Mouse (Mus musculus): ENCODE results near the gene Npepps. TPM values are rescaled to one million over a fixed set of nuclear protein-coding genes. Genes with fewer than 3 reads are reported as not detected.
"Not testable (repeated sequence)": the region's sequence is repeated elsewhere in the genome, so short reads cannot be mapped to it uniquely, and the experiment has no call there.

Npepps gene
- polyA plus RNA-seq, 1 experiment = 22.3 TPM

- Histone ChIP-seq H3K4me3 (replicated peaks; ENCODE audit: extremely low read depth, low read depth, low read length) (peak overlapping the region; percentile 64), H3K4me1 (ENCODE audit: control insufficient read depth, insufficient read depth, low read length) (peaks cover 5% of the 10 kb centered on the region)
- peak; percentile 49 for DNase-seq
- peak; percentile 48; the same call in 1 of the 2 replicates for TF ChIP-seq POLR2A (IDR thresholded peaks at IDR 0.05; ENCODE audit: borderline replicate concordance, extremely low read depth, low read depth, low read length)
- no peak for TF ChIP-seq CTCF (IDR thresholded peaks at IDR 0.05; ENCODE audit: insufficient read depth, low read length)
- WGBS = under 1% methylated on average over 63 of the region's 64 CpGs
Observed at GRCm38 (mm10) chr11:97279405-97280215, 828 bp downstream of the Npepps start.

DNA sequence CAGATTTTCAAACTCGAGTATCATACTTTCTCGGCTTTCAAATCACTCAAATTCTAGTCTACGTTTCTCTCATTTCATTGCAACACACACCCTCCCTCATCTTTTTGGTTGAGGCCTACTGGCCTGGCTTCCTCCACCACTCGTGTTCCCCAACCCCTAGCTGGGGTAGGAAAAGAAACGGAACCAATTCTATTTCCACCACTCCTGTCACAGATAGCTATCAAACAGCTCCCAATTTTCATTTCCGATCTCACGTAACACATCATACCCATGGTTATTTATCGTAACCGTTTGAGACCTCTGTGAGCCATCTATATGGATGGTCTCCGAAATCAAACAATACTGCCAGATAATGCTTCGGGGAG is 1.4 kb downstream of the Npepps start:
- H3K4me3 ChIP-seq (replicated peaks; ENCODE audit: extremely low read depth, low read depth, low read length) = peak overlapping the region; percentile 40
- peaks cover 5% of the 10 kb centered on the region for H3K4me1 ChIP-seq (ENCODE audit: control insufficient read depth, insufficient read depth, low read length)
- 9% methylated on average over 11 of the region's 11 CpGs for WGBS
- no peak for DNase-seq
- TF ChIP-seq POLR2A (IDR thresholded peaks at IDR 0.05; ENCODE audit: borderline replicate concordance, extremely low read depth, low read depth, low read length) (no peak), CTCF (IDR thresholded peaks at IDR 0.05; ENCODE audit: insufficient read depth, low read length) (no peak)

DNA sequence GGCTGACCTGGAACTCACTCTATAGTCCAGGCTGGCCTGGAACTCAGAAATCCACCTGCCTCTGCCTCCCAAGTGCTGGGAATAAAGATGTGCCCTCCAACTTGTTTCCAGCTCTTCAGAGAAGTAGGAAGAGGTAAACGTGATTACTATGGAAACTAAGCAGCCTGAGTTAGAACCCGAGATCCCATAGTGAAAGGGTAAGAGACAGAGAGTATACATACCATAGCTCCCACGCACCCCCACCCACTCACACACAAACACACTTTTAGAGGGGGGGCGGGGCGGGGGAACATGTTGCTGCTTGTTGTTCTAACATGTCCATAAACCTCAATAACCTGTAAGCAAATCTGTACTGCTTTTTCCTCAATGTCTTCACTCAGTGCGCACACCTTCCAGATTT is 2.0 kb downstream of the Npepps start:
- 67% methylated on average over 6 of the region's 6 CpGs for WGBS
- no peak overlapping the region for H3K4me3 ChIP-seq (replicated peaks; ENCODE audit: extremely low read depth, low read depth, low read length)
- DNase-seq = no peak
- peaks cover 5% of the 10 kb centered on the region for H3K4me1 ChIP-seq (ENCODE audit: control insufficient read depth, insufficient read depth, low read length)
- TF ChIP-seq CTCF (IDR thresholded peaks at IDR 0.05; ENCODE audit: insufficient read depth, low read length) (no peak), POLR2A (IDR thresholded peaks at IDR 0.05; ENCODE audit: borderline replicate concordance, extremely low read depth, low read depth, low read length) (no peak)

DNA sequence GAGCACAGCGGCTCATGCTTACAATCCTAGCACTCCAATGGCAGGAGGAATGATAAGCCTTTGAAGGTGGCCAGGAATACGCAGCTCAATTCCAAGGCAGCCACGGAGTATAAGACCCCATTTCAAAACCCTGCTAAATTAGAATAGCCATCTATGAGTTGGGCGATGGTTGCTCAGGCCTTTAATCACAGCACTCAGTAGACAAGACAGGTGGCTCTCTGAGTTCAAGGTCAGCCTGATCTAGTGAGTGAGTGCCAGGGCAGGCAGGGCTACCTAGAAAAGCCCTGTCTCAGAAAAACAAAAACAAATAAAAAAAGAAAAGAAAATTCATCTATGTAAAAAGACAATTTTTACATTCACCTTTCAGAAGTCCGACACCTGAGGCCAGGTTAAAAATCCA is 3.3 kb downstream of the Npepps start:
- TF ChIP-seq POLR2A (IDR thresholded peaks at IDR 0.05; ENCODE audit: borderline replicate concordance, extremely low read depth, low read depth, low read length) = no peak
- TF ChIP-seq CTCF (IDR thresholded peaks at IDR 0.05; ENCODE audit: insufficient read depth, low read length) = no peak
- Histone ChIP-seq H3K4me3 (replicated peaks; ENCODE audit: extremely low read depth, low read depth, low read length) (no peak overlapping the region), H3K4me1 (ENCODE audit: control insufficient read depth, insufficient read depth, low read length) (peaks cover 5% of the 10 kb centered on the region)
- DNase-seq = no peak
- 75% methylated on average over 5 of the region's 5 CpGs for WGBS

- 44% methylated on average over 1 of the region's 1 CpGs for WGBS
- TF ChIP-seq POLR2A (IDR thresholded peaks at IDR 0.05; ENCODE audit: borderline replicate concordance, extremely low read depth, low read depth, low read length) (no peak), CTCF (IDR thresholded peaks at IDR 0.05; ENCODE audit: insufficient read depth, low read length) (no peak)
- no peak overlapping the region for H3K4me3 ChIP-seq (replicated peaks; ENCODE audit: extremely low read depth, low read depth, low read length)
- DNase-seq = no peak
- H3K4me1 ChIP-seq (ENCODE audit: control insufficient read depth, insufficient read depth, low read length) = peaks cover 5% of the 10 kb centered on the region
Observed at GRCm38 (mm10) chr11:97276019-97276418, 4.4 kb downstream of the Npepps start.

GRCm38 (mm10) chr11:97275349-97275748 is 5.1 kb downstream of the Npepps start:
- H3K4me1 ChIP-seq (ENCODE audit: control insufficient read depth, insufficient read depth, low read length) = peaks cover 5% of the 10 kb centered on the region
- TF ChIP-seq POLR2A (IDR thresholded peaks at IDR 0.05; ENCODE audit: borderline replicate concordance, extremely low read depth, low read depth, low read length) = no peak
- TF ChIP-seq CTCF (IDR thresholded peaks at IDR 0.05; ENCODE audit: insufficient read depth, low read length) = no peak
- H3K4me3 ChIP-seq (replicated peaks; ENCODE audit: extremely low read depth, low read depth, low read length) = no peak overlapping the region
- WGBS = 85% methylated on average over 2 of the region's 2 CpGs
- DNase-seq = no peak

- H3K4me1 ChIP-seq (ENCODE audit: control insufficient read depth, insufficient read depth, low read length); H3K4me3 ChIP-seq (replicated peaks; ENCODE audit: extremely low read depth, low read depth, low read length); DNase-seq: not testable (repeated sequence)
- 83% methylated on average over 6 of the region's 6 CpGs for WGBS
Observed at GRCm38 (mm10) chr11:97274947-97275346, 5.5 kb downstream of the Npepps start.

DNA sequence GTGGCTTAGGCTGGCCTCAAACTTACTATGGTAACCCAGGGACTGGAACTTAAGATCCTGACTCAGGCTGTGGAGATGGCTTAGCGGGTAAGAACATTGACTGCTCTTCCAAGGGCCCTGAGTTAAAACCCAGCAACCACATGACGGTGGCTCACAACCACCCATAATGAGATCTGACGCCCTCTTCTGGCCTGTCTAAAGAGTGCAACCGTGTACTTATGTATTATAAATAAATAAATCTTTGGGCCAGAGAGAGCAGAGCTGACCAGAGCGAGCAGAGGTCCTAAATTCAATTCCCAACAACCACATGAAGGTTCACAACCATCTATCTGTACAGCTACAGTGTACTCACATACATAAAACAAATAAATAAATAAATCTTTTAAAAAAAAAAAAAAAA is 6.8 kb downstream of the Npepps start:
- H3K4me3 ChIP-seq (replicated peaks; ENCODE audit: extremely low read depth, low read depth, low read length) = no peak overlapping the region
- no peak for TF ChIP-seq POLR2A (IDR thresholded peaks at IDR 0.05; ENCODE audit: borderline replicate concordance, extremely low read depth, low read depth, low read length)
- TF ChIP-seq CTCF (IDR thresholded peaks at IDR 0.05; ENCODE audit: insufficient read depth, low read length) = no peak
- WGBS = 84% methylated on average over 5 of the region's 5 CpGs
- no peak for DNase-seq
- peaks cover 3% of the 10 kb centered on the region for H3K4me1 ChIP-seq (ENCODE audit: control insufficient read depth, insufficient read depth, low read length)

- Histone ChIP-seq H3K4me1 (ENCODE audit: control insufficient read depth, insufficient read depth, low read length) (peaks cover 3% of the 10 kb centered on the region), H3K4me3 (replicated peaks; ENCODE audit: extremely low read depth, low read depth, low read length) (no peak overlapping the region)
- TF ChIP-seq POLR2A (IDR thresholded peaks at IDR 0.05; ENCODE audit: borderline replicate concordance, extremely low read depth, low read depth, low read length) = no peak
- no peak for TF ChIP-seq CTCF (IDR thresholded peaks at IDR 0.05; ENCODE audit: insufficient read depth, low read length)
- no peak for DNase-seq
- WGBS = 79% methylated on average over 4 of the region's 4 CpGs
Observed at GRCm38 (mm10) chr11:97272835-97273234, 7.6 kb downstream of the Npepps start.

GRCm38 (mm10) chr11:97270004-97270403 is 10.4 kb downstream of the Npepps start:
- not testable (repeated sequence) for H3K4me1 ChIP-seq (ENCODE audit: control insufficient read depth, insufficient read depth, low read length); H3K4me3 ChIP-seq (replicated peaks; ENCODE audit: extremely low read depth, low read depth, low read length)
- 70% methylated on average over 2 of the region's 2 CpGs for WGBS

DNA sequence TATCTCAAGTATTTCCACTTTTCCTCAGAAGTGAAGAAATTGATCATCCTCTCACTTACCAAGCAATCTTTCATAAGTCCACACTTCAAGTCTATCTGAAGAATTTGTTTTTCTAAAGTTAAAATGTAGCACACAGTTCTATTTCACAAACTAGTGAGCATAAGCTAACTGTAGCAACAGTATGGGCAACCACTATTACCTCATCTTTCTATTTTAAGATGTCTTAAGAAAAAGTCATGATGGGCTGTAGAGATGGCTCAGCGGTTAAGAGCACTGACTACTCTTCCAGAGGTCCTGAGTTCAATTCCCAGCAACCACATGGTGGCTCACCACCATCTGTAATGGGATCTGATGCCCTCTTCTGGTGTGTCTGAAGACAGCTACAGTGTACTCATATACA is 13.9 kb downstream of the Npepps start:
- not testable (repeated sequence) for H3K4me1 ChIP-seq (ENCODE audit: control insufficient read depth, insufficient read depth, low read length); DNase-seq; H3K4me3 ChIP-seq (replicated peaks; ENCODE audit: extremely low read depth, low read depth, low read length)
- WGBS = 76% methylated on average over 1 of the region's 1 CpGs

More at GRCm38 (mm10) chr11:97270004-97270403, 10.4 kb downstream of the Npepps start:
- not testable (repeated sequence) for DNase-seq

GRCm38 (mm10) chr11:97249649-97250048 is 30.8 kb downstream of the Npepps start:
- not testable (repeated sequence) for H3K4me1 ChIP-seq (ENCODE audit: control insufficient read depth, insufficient read depth, low read length); DNase-seq; H3K4me3 ChIP-seq (replicated peaks; ENCODE audit: extremely low read depth, low read depth, low read length)
- 69% methylated on average over 1 of the region's 1 CpGs for WGBS
